Mouse (Mus musculus) erythroblast, embryonic 14.5 days (primary cell): ENCODE measurements around the gene Cltc.

Experiments used
- GATA1 ChIP-seq: IDR thresholded peaks from 2 replicates; pipeline ENCODE4 v1.6.1; 2012; ENCODE audit warnings: low read length, inconsistent platforms, mixed read lengths
- TAL1 ChIP-seq: IDR thresholded peaks from 3 replicates; pipeline ENCODE4 v1.6.1; 2012; ENCODE audit warnings: low read length, inconsistent platforms, mixed read lengths

GRCm38 (mm10) chr11:86701151-86701550 is 56.2 kb downstream of the Cltc start:
- TF ChIP-seq TAL1, result no peak
- no peak for TF ChIP-seq GATA1
